Mouse (Mus musculus) ES-Bruce4 (cell line): ENCODE results near the gene Nrip3.

Experiments used
- CTCF ChIP-seq: IDR thresholded peaks from one replicate; pipeline ENCODE4 v1.8.1; 2011; ENCODE audit warnings: low read depth, low read length
- EP300 ChIP-seq: IDR thresholded peaks from 2 replicates; pipeline ENCODE4 v1.6.1; 2011; ENCODE audit warnings: low read depth, low read length; ENCODE audit not compliant: insufficient read depth
- POLR2A ChIP-seq: IDR thresholded peaks from one replicate; pipeline ENCODE4 v1.8.1; 2011; ENCODE audit warnings: low read length; ENCODE audit not compliant: insufficient read depth

DNA sequence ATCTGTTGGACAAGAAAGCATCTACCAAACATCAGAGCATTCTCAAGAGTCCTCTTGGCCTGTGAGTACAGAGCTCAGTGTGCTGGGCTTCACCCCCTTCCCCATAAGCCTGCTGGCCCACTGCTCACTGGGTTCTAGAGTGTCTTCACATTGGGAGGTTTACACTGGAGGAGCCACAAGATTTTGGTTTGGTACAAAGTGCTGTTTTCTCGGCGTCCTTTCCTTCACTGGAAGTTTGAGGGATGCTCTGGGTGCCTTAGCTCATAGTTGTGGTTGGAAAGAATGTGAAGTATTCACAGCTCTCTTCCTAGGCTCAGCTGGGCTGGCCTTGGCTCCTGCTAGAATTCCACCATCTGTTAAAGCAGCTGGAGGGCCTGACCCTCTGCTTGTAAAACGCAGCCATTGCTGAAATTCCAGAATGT is 72.9 kb downstream of the Nrip3 start:
- TF ChIP-seq CTCF: no peak
- TF ChIP-seq EP300: no peak
- TF ChIP-seq POLR2A: no peak
